Mouse (Mus musculus): ENCODE measurements at regions not wholly inside any gene's neighbourhood (a gene's known extent, or its start where the extent isn't known, plus 50 kb on each side); places are given as distances from the start of the nearest gene placed in this dataset.

- Histone ChIP-seq H3K27me3 (replicated peaks; ENCODE audit: control insufficient read depth, insufficient read depth, low read length) (no peaks in the 10 kb centered on the region), H3K27ac (ENCODE audit: low read length) (no peak overlapping the region), H3K4me1 (ENCODE audit: control insufficient read depth, insufficient read depth, low read length) (no peaks in the 10 kb centered on the region), H3K4me2 (ENCODE audit: low read depth, low read length) (no peak overlapping the region), H3K4me3 (ENCODE audit: low read length) (no peak overlapping the region), H3K36me3 (ENCODE audit: control insufficient read depth, insufficient read depth, low read length) (no peaks in the 10 kb centered on the region), H3K9ac (ENCODE audit: low read depth, low read length) (no peak overlapping the region), H3K9me3 (ENCODE audit: control insufficient read depth, low read length) (no peaks in the 10 kb centered on the region)
- 51% methylated on average over 9 of the region's 9 CpGs for WGBS
- ATAC-seq = no peak
Observed at GRCm38 (mm10) chr6:49606626-49607158, 211.3 kb downstream of the Stk31 start.

GRCm38 (mm10) chr6:49624080-49624479 is 198.4 kb upstream of the Npy start:
- H3K36me3 ChIP-seq (ENCODE audit: control insufficient read depth, insufficient read depth, low read length) = no peaks in the 10 kb centered on the region
- ATAC-seq = no peak
- no peaks in the 10 kb centered on the region for H3K27me3 ChIP-seq (replicated peaks; ENCODE audit: control insufficient read depth, insufficient read depth, low read length)
- no peak overlapping the region for H3K4me2 ChIP-seq (ENCODE audit: low read depth, low read length)
- no peak overlapping the region for H3K4me3 ChIP-seq (ENCODE audit: low read length)
- H3K27ac ChIP-seq (ENCODE audit: low read length) = no peak overlapping the region
- no peaks in the 10 kb centered on the region for H3K4me1 ChIP-seq (ENCODE audit: control insufficient read depth, insufficient read depth, low read length)
- no peaks in the 10 kb centered on the region for H3K9me3 ChIP-seq (ENCODE audit: control insufficient read depth, low read length)
- 86% methylated on average over 2 of the region's 2 CpGs for WGBS
- H3K9ac ChIP-seq (ENCODE audit: low read depth, low read length) = no peak overlapping the region

- ATAC-seq = no peak
Observed at GRCm38 (mm10) chr6:49624564-49624963, 197.9 kb upstream of the Npy start.

GRCm38 (mm10) chr6:49633470-49634095 is 188.9 kb upstream of the Npy start:
- H3K4me2 ChIP-seq (ENCODE audit: low read depth, low read length) = no peak overlapping the region
- ATAC-seq = no peak
- no peak overlapping the region for H3K9ac ChIP-seq (ENCODE audit: low read depth, low read length)
- no peaks in the 10 kb centered on the region for H3K9me3 ChIP-seq (ENCODE audit: control insufficient read depth, low read length)
- H3K4me3 ChIP-seq (ENCODE audit: low read length) = no peak overlapping the region
- no peaks in the 10 kb centered on the region for H3K4me1 ChIP-seq (ENCODE audit: control insufficient read depth, insufficient read depth, low read length)
- no peak overlapping the region for H3K27ac ChIP-seq (ENCODE audit: low read length)
- no peaks in the 10 kb centered on the region for H3K27me3 ChIP-seq (replicated peaks; ENCODE audit: control insufficient read depth, insufficient read depth, low read length)
- H3K36me3 ChIP-seq (ENCODE audit: control insufficient read depth, insufficient read depth, low read length) = no peaks in the 10 kb centered on the region
- 48% methylated on average over 5 of the region's 5 CpGs for WGBS

More at GRCm38 (mm10) chr6:49624564-49624963, 197.9 kb upstream of the Npy start:
- H3K27ac ChIP-seq (ENCODE audit: low read length) = no peak overlapping the region
- no peaks in the 10 kb centered on the region for H3K9me3 ChIP-seq (ENCODE audit: control insufficient read depth, low read length)
- H3K4me1 ChIP-seq (ENCODE audit: control insufficient read depth, insufficient read depth, low read length) = no peaks in the 10 kb centered on the region
- no peaks in the 10 kb centered on the region for H3K27me3 ChIP-seq (replicated peaks; ENCODE audit: control insufficient read depth, insufficient read depth, low read length)
- no peak overlapping the region for H3K4me2 ChIP-seq (ENCODE audit: low read depth, low read length)
- H3K4me3 ChIP-seq (ENCODE audit: low read length) = no peak overlapping the region
- WGBS = 58% methylated on average over 5 of the region's 5 CpGs
- H3K9ac ChIP-seq (ENCODE audit: low read depth, low read length) = no peak overlapping the region
- no peaks in the 10 kb centered on the region for H3K36me3 ChIP-seq (ENCODE audit: control insufficient read depth, insufficient read depth, low read length)

GRCm38 (mm10) chr6:49637654-49638053 is 184.9 kb upstream of the Npy start:
- Histone ChIP-seq H3K9ac (ENCODE audit: low read depth, low read length) (no peak overlapping the region), H3K4me2 (ENCODE audit: low read depth, low read length) (no peak overlapping the region), H3K4me3 (ENCODE audit: low read length) (no peak overlapping the region), H3K9me3 (ENCODE audit: control insufficient read depth, low read length) (no peaks in the 10 kb centered on the region), H3K36me3 (ENCODE audit: control insufficient read depth, insufficient read depth, low read length) (no peaks in the 10 kb centered on the region), H3K27me3 (replicated peaks; ENCODE audit: control insufficient read depth, insufficient read depth, low read length) (no peaks in the 10 kb centered on the region), H3K27ac (ENCODE audit: low read length) (no peak overlapping the region), H3K4me1 (ENCODE audit: control insufficient read depth, insufficient read depth, low read length) (no peaks in the 10 kb centered on the region)
- WGBS = 70% methylated on average over 2 of the region's 2 CpGs
- ATAC-seq = no peak

- H3K4me1 ChIP-seq (ENCODE audit: control insufficient read depth, insufficient read depth, low read length) = no peaks in the 10 kb centered on the region
- H3K27me3 ChIP-seq (replicated peaks; ENCODE audit: control insufficient read depth, insufficient read depth, low read length) = no peaks in the 10 kb centered on the region
- no peak overlapping the region for H3K4me3 ChIP-seq (ENCODE audit: low read length)
- no peaks in the 10 kb centered on the region for H3K9me3 ChIP-seq (ENCODE audit: control insufficient read depth, low read length)
- WGBS = 83% methylated on average over 5 of the region's 5 CpGs
- no peak overlapping the region for H3K27ac ChIP-seq (ENCODE audit: low read length)
- no peak overlapping the region for H3K9ac ChIP-seq (ENCODE audit: low read depth, low read length)
- no peak for ATAC-seq
- no peak overlapping the region for H3K4me2 ChIP-seq (ENCODE audit: low read depth, low read length)
- no peaks in the 10 kb centered on the region for H3K36me3 ChIP-seq (ENCODE audit: control insufficient read depth, insufficient read depth, low read length)
Observed at GRCm38 (mm10) chr6:49641256-49641655, 181.3 kb upstream of the Npy start.

GRCm38 (mm10) chr6:49654541-49655130 is 167.9 kb upstream of the Npy start:
- H3K27me3 ChIP-seq (replicated peaks; ENCODE audit: control insufficient read depth, insufficient read depth, low read length) = no peaks in the 10 kb centered on the region
- H3K9me3 ChIP-seq (ENCODE audit: control insufficient read depth, low read length) = no peaks in the 10 kb centered on the region
- no peaks in the 10 kb centered on the region for H3K36me3 ChIP-seq (ENCODE audit: control insufficient read depth, insufficient read depth, low read length)
- peaks cover 9% of the 10 kb centered on the region; the same call in 1 of the 2 replicates for H3K4me1 ChIP-seq (ENCODE audit: control insufficient read depth, insufficient read depth, low read length)
- no peak overlapping the region for H3K9ac ChIP-seq (ENCODE audit: low read depth, low read length)
- WGBS = 76% methylated on average over 10 of the region's 10 CpGs
- ATAC-seq = no peak
- no peak overlapping the region for H3K4me2 ChIP-seq (ENCODE audit: low read depth, low read length)
- no peak overlapping the region for H3K27ac ChIP-seq (ENCODE audit: low read length)
- no peak overlapping the region for H3K4me3 ChIP-seq (ENCODE audit: low read length)

- 57% methylated on average over 5 of the region's 5 CpGs for WGBS
- H3K9ac ChIP-seq (ENCODE audit: low read depth, low read length) = no peak overlapping the region
- H3K27ac ChIP-seq (ENCODE audit: low read length) = no peak overlapping the region
- no peaks in the 10 kb centered on the region for H3K27me3 ChIP-seq (replicated peaks; ENCODE audit: control insufficient read depth, insufficient read depth, low read length)
- ATAC-seq = no peak
- H3K4me2 ChIP-seq (ENCODE audit: low read depth, low read length) = no peak overlapping the region
- no peaks in the 10 kb centered on the region for H3K36me3 ChIP-seq (ENCODE audit: control insufficient read depth, insufficient read depth, low read length)
- no peak overlapping the region for H3K4me3 ChIP-seq (ENCODE audit: low read length)
- peaks cover 9% of the 10 kb centered on the region; the same call in 1 of the 2 replicates for H3K4me1 ChIP-seq (ENCODE audit: control insufficient read depth, insufficient read depth, low read length)
- H3K9me3 ChIP-seq (ENCODE audit: control insufficient read depth, low read length) = no peaks in the 10 kb centered on the region
Observed at GRCm38 (mm10) chr6:49655241-49655640, 167.3 kb upstream of the Npy start.

GRCm38 (mm10) chr6:49656359-49657280 is 165.9 kb upstream of the Npy start:
- H3K27me3 ChIP-seq (replicated peaks; ENCODE audit: control insufficient read depth, insufficient read depth, low read length) = no peaks in the 10 kb centered on the region
- H3K4me2 ChIP-seq (ENCODE audit: low read depth, low read length) = no peak overlapping the region
- H3K9me3 ChIP-seq (ENCODE audit: control insufficient read depth, low read length) = no peaks in the 10 kb centered on the region
- H3K27ac ChIP-seq (ENCODE audit: low read length) = 0 out of 2 replicates have a peak overlapping the region, but pooled peaks have one; percentile 10
- WGBS = 59% methylated on average over 13 of the region's 13 CpGs
- no peaks in the 10 kb centered on the region for H3K36me3 ChIP-seq (ENCODE audit: control insufficient read depth, insufficient read depth, low read length)
- H3K4me1 ChIP-seq (ENCODE audit: control insufficient read depth, insufficient read depth, low read length) = peaks cover 9% of the 10 kb centered on the region; the same call in 1 of the 2 replicates
- no peak overlapping the region for H3K4me3 ChIP-seq (ENCODE audit: low read length)
- peak; percentile 96 for ATAC-seq
- H3K9ac ChIP-seq (ENCODE audit: low read depth, low read length) = no peak overlapping the region
